Mouse (Mus musculus) erythroid progenitor cell, adult 5-6 weeks (primary cell): Measurements from ENCODE around the gene Pphln1. TPM values are rescaled to one million over a fixed set of nuclear protein-coding genes. Genes with fewer than 3 reads are reported as not detected.

ENCODE experiments used
- ATAC-seq: replicated peaks from 2 replicates; pipeline ENCODE4 v1.8.0; 2016; ENCODE audit warnings: moderate number of reproducible peaks, mild to moderate bottlenecking, moderate TSS enrichment, inconsistent platforms; ENCODE audit not compliant: poor library complexity, low FRiP score, severe bottlenecking
- total RNA-seq, 2 experiments: library from RNA; stranded (forward) in 1 of 2; stranded (reverse) in 1 of 2; fragments of 150-400 nt in 1 of 2; fragments of 186-747, 209-891 nt in 1 of 2; gene quantifications; 2 replicates each; pipeline versions ENCODE4 v1.2.3 to v1.2.4; 2015 to 2017; ENCODE audit warnings: low replicate concordance in 2 of 2

Gene Pphln1
- total RNA-seq, 2 experiments from 2014 or later = 11.7 to 14.5 TPM

DNA sequence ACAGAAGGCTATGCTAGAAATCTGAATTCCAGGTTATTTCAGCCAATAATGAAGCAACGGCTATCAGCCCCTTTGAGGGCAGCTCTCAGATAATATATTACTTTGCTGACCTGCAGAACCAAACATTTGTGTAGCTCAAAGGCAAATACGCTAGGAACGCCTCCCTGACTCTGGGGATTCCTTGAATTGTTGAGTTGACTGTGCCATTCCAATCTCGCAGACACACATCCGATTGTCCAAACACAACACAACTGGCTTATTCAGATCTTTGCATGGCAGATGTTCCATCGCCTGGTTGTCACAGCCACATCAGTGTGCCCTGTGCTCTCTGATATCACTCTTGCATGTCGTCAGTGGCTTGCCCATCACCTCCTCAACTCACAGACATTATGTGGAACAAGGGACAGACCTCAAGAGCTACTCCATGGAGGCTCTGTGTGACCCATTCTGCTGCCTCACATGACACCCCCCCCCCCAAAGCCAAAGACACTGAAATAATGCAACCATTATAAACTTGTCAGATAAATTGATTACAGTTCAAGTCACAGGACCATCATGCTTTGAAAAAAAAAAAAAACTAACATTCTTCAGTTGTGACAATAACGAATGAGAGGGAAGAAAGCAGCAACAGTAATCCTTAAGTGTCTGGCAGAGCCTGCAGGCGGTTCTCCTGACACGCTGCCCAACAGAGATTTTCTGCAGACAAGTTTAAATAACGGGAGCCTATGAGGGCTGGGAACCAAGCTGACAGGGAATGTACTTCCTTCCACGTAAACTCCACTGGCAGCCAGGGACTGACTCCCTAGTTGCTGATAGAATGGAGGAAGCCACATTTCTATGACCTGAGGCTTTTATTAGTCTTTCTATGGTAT lies 131.9 kb downstream of the Pphln1 start:
- no peak for ATAC-seq

DNA sequence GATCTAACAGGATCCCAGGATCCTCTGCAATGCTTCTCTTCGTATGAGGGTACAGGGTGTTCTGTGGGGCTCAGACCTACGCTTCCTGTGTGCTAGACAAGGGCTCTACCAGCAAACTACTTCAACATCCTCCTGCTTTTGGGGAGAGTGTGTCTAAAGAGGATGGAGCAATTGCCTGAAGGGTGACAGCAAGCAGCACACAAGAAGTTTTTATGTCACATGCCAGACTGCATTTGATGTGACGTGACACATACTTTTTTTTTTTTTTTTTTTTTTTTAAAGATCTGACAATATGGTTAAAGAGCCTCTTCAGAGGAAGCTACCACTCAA lies 132.5 kb downstream of the Pphln1 start:
- no peak for ATAC-seq

DNA sequence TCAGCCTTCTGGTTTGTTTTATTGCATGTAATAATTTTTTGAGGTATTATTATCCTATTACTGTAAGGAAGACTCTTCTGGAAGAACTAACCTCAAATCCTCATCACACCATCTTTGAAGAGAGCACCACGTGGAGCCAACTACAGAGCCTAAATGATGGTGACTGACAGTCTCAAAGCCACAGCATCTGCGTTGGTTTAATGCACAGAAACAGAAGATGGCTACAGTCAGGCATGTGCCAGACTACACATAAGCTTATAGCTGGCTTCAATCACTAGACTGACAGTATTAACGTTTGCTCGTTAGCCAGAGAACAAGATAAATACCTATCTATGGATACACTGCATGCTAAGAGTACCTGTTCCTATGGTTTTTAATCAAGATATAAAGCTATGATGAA lies 138.0 kb downstream of the Pphln1 start:
- ATAC-seq = no peak

DNA sequence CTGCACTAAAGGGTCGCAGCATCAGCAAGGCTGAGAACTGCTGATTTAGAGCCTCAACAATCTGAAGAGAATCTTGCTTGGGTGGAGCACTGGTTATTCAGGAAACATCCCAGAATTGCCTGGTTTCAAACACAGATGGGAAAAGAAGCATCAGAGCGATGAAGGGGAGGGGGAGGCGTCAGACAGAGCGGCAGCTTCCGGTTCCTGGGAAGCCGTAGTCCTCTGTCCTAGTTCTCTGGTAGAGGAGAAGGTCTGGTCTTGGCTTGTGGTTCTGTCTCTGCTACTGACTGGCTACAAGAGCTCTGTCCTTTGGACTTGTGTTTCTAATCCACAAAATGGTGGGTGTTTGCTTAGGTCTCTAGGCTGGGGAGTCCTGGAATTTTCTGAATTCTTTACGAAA lies 139.6 kb downstream of the Pphln1 start:
- ATAC-seq = no peak

DNA sequence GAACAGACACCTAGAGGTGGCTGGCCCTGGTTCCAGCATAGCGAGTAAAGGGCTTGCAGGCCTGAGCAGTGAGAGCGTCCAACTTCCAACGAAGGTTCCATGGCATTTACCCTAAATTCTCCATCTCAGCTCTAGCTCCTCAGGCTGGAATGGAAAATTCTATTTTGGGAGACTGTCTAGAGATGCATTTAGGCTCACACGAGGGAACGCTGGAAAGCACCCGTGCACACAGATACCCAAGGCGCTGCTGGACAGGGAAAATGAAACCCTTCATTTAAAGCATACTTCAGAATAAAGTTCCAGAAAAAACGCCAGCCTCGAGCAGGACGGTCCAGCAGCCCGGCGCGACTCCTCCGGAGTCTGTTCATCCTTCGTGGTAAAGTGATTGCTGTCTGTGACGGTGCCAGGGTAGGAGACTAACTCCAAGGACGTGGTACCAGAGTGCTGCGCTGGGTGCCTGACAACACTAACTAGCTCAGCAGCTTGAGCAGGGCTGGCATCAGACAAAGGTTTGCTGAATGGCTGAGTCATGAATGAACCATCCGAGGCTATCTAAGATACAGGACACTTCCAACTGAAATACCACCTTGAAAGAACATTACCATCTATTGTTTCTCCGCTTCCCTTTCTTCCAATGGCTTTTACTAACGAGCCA lies 140.5 kb downstream of the Pphln1 start:
- ATAC-seq = no peak

DNA sequence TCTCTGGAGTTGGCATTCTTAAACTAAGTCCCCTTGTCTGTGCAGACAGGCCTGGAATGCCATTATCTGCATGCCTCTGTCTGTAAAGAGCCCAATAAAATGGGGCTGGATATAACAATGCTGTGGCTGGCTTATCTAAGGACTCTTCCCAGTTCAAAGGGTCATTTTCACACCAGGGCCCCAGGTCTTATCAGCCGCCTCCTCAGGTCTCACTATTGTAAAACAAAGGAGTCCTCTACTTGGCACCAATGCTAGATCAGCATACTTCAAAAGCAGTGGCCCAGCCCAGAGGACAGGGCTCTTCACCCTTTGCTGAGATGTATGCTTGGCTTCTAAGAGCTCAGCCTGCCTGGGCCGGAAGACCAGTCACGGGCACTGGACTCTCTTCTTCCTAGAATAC lies 141.3 kb downstream of the Pphln1 start:
- ATAC-seq = no peak

Other genes starting within 250 kb of the Pphln1 start
- 8.6 and 13.4 TPM in 2 replicates for gene Gxylt1, start 123.2 kb upstream of the Pphln1 start, total RNA-seq (2015; ENCODE audit: low replicate concordance)
- 15.2 and 23.7 TPM in 2 replicates for gene Gxylt1, start 123.2 kb upstream of the Pphln1 start, total RNA-seq (2017; ENCODE audit: low replicate concordance)
- gene Yaf2, start 61.4 kb upstream of the Pphln1 start, total RNA-seq (2015; ENCODE audit: low replicate concordance) = 29.9 and 61.6 TPM in 2 replicates
- gene Yaf2, start 61.4 kb upstream of the Pphln1 start, total RNA-seq (2017; ENCODE audit: low replicate concordance) = 29.9 and 31.2 TPM in 2 replicates
- gene Zcrb1, start within 50 bp of the Pphln1 start, total RNA-seq (2015; ENCODE audit: low replicate concordance) = 102 and 188 TPM in 2 replicates
- 73.3 and 129 TPM in 2 replicates for gene Zcrb1, start within 50 bp of the Pphln1 start, total RNA-seq (2017; ENCODE audit: low replicate concordance)
- 0.42 TPM in 1 of 2 replicates, not detected in the other for gene Prickle1, start 197.5 kb downstream of the Pphln1 start, total RNA-seq (2015; ENCODE audit: low replicate concordance)
- gene Prickle1, start 197.5 kb downstream of the Pphln1 start, total RNA-seq (2017; ENCODE audit: low replicate concordance) = not detected in 2 replicates